Mouse (Mus musculus) right cerebral cortex, adult 2 months (tissue): ENCODE results near the gene Gm21760.
"Not testable (repeated sequence)": the region's sequence is repeated elsewhere in the genome, so short reads cannot be mapped to it uniquely, and the experiment has no call there.

Source experiments
- DNase-seq, 2 experiments: peaks; one replicate each; pipeline ENCODE4 v3.0.0; 2021 to 2022; ENCODE audit warnings: low spot score in 2 of 2

Gene Gm21760

DNA sequence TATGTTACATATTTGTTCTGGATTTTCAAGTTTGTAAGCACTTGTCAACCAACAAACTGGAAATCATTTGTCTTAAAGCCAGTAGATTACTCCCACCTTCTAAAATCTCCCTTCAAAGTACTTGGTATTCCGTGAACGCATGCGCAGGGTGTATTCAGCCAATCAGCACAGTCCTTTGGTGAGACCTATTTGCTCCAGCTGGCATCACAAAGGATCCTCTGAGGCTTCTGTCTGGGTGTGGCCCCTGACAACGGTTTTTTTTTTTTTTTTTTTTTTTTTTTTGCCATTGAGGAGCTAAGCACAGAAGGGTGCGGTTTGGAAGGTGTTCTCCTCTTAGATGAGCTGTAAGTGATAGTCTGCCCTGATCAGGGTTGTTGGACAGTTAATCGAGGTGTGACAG, at the start of gene Gm21760:
Gm21760 (plus strand) TSS at position 301 of the 400 bp plus-strand sequence.
- DNase-seq: not testable (repeated sequence)
